Mouse (Mus musculus): ENCODE measurements around the gene Ppp1r11. TPM values are rescaled to one million over a fixed set of nuclear protein-coding genes. Genes with fewer than 3 reads are reported as not detected.
"Not testable (repeated sequence)": the region's sequence is repeated elsewhere in the genome, so short reads cannot be mapped to it uniquely, and the experiment has no call there.

The Ppp1r11 gene
- 41.4 and 79.0 TPM in 2 replicates for total RNA-seq (2017)

GRCm38 (mm10) chr17:36950981-36951947, at the start of gene Ppp1r11:
TSS of gene Ppp1r11 (minus strand) at chr17:36951741.
- ATAC-seq (replicated peaks; ENCODE audit: low read depth, poor library complexity, severe bottlenecking), result peak; percentile 93

GRCm38 (mm10) chr17:37000863-37001262, 49.3 kb upstream of the Ppp1r11 start, which contains the start of gene Zfp57:
TSS of gene Zfp57 (plus strand) at chr17:37001163.
- no peak for ATAC-seq (replicated peaks; ENCODE audit: low read depth, poor library complexity, severe bottlenecking)

GRCm38 (mm10) chr17:36998477-36998876, 46.9 kb upstream of the Ppp1r11 start:
- ATAC-seq (replicated peaks; ENCODE audit: low read depth, poor library complexity, severe bottlenecking), result no peak

GRCm38 (mm10) chr17:36997033-36997735, 45.6 kb upstream of the Ppp1r11 start:
- ATAC-seq (replicated peaks; ENCODE audit: low read depth, poor library complexity, severe bottlenecking), result 0 out of 2 replicates have a peak, but pooled peaks have one; percentile 48

- no peak for ATAC-seq (replicated peaks; ENCODE audit: low read depth, poor library complexity, severe bottlenecking)
These were observed 43.9 kb upstream of the Ppp1r11 start for GRCm38 (mm10) chr17:36995448-36995847.

GRCm38 (mm10) chr17:36994528-36994927, 43.0 kb upstream of the Ppp1r11 start:
- no peak for ATAC-seq (replicated peaks; ENCODE audit: low read depth, poor library complexity, severe bottlenecking)

GRCm38 (mm10) chr17:36993770-36994325, 42.3 kb upstream of the Ppp1r11 start:
- peak; percentile 30 for ATAC-seq (replicated peaks; ENCODE audit: low read depth, poor library complexity, severe bottlenecking)

GRCm38 (mm10) chr17:36992336-36993104, 41.0 kb upstream of the Ppp1r11 start:
- peak; percentile 79 for ATAC-seq (replicated peaks; ENCODE audit: low read depth, poor library complexity, severe bottlenecking)

- not testable (repeated sequence) for ATAC-seq (replicated peaks; ENCODE audit: low read depth, poor library complexity, severe bottlenecking)
These were observed 39.1 kb upstream of the Ppp1r11 start for GRCm38 (mm10) chr17:36990630-36991029.

GRCm38 (mm10) chr17:36989437-36989836, 37.9 kb upstream of the Ppp1r11 start, which contains the start of gene H2-M5:
TSS of gene H2-M5 (minus strand) at chr17:36989537.
- ATAC-seq (replicated peaks; ENCODE audit: low read depth, poor library complexity, severe bottlenecking), result no peak

- 0 out of 2 replicates have a peak, but pooled peaks have one; percentile 4 for ATAC-seq (replicated peaks; ENCODE audit: low read depth, poor library complexity, severe bottlenecking)
These were observed 36.9 kb upstream of the Ppp1r11 start for GRCm38 (mm10) chr17:36988475-36988874.

GRCm38 (mm10) chr17:36982253-36983155, 31.0 kb upstream of the Ppp1r11 start:
- peak; percentile 33 for ATAC-seq (replicated peaks; ENCODE audit: low read depth, poor library complexity, severe bottlenecking)

GRCm38 (mm10) chr17:36981845-36982244, 30.3 kb upstream of the Ppp1r11 start:
- no peak for ATAC-seq (replicated peaks; ENCODE audit: low read depth, poor library complexity, severe bottlenecking)

- ATAC-seq (replicated peaks; ENCODE audit: low read depth, poor library complexity, severe bottlenecking), result peak; percentile 60; the same call in 1 of the 2 replicates
These were observed 29.8 kb upstream of the Ppp1r11 start, which contains the start of gene 2410137M14Rik for GRCm38 (mm10) chr17:36981221-36981813. TSS of gene 2410137M14Rik (minus strand) at chr17:36981237.

GRCm38 (mm10) chr17:36973271-36973787, 21.8 kb upstream of the Ppp1r11 start:
- no peak for ATAC-seq (replicated peaks; ENCODE audit: low read depth, poor library complexity, severe bottlenecking)

GRCm38 (mm10) chr17:36972791-36973190, 21.2 kb upstream of the Ppp1r11 start:
- peak; percentile 67 for ATAC-seq (replicated peaks; ENCODE audit: low read depth, poor library complexity, severe bottlenecking)

- peak; percentile 78 for ATAC-seq (replicated peaks; ENCODE audit: low read depth, poor library complexity, severe bottlenecking)
These were observed 19.8 kb upstream of the Ppp1r11 start for GRCm38 (mm10) chr17:36971172-36971850.
